Mouse (Mus musculus): Measurements from ENCODE around the gene Pramel3. TPM values are rescaled to one million over a fixed set of nuclear protein-coding genes. Genes with fewer than 3 reads are reported as not detected.
"Not testable (repeated sequence)": the region's sequence is repeated elsewhere in the genome, so short reads cannot be mapped to it uniquely, and the experiment has no call there.

The Pramel3 gene
- not detected in 2 replicates for polyA plus RNA-seq (2015; fragmentation: Nextera tagmentation; extraction: Ambion mirVana)

GRCm38 (mm10) chrX:135302007-135302406, at the start of gene Pramel3:
Pramel3 (plus strand) TSS chrX:135302307.
- not testable (repeated sequence) for DNase-seq (ENCODE audit: low spot score)

- DNase-seq (ENCODE audit: low spot score), result not testable (repeated sequence)
Measured at GRCm38 (mm10) chrX:135360685-135361084, 58.6 kb downstream of the Pramel3 start.

GRCm38 (mm10) chrX:135361943-135362342, 59.8 kb downstream of the Pramel3 start:
- not testable (repeated sequence) for DNase-seq (ENCODE audit: low spot score)

Other genes with a start within 250 kb of the Pramel3 start
- 0.18 TPM in 1 of 2 replicates, not detected in the other for gene Gm15023, start 124.7 kb upstream of the Pramel3 start, polyA plus RNA-seq (2015; fragmentation: Nextera tagmentation; extraction: Ambion mirVana)
- gene Tceal6, start 91.6 kb upstream of the Pramel3 start, polyA plus RNA-seq (2015; fragmentation: Nextera tagmentation; extraction: Ambion mirVana), result 0.21 TPM in 1 of 2 replicates, not detected in the other
- 0.09 TPM in 1 of 2 replicates, not detected in the other for gene Gm5128, start 71.0 kb downstream of the Pramel3 start, polyA plus RNA-seq (2015; fragmentation: Nextera tagmentation; extraction: Ambion mirVana)
- gene Gm7903, start 131.5 kb downstream of the Pramel3 start, polyA plus RNA-seq (2015; fragmentation: Nextera tagmentation; extraction: Ambion mirVana), result not detected in 2 replicates
- gene AV320801, start 192.3 kb downstream of the Pramel3 start, polyA plus RNA-seq (2015; fragmentation: Nextera tagmentation; extraction: Ambion mirVana), result not detected in 2 replicates

All from thymus, postnatal 0 days (tissue).